In genomic region chr10:19372263-19372662, GRCm38 (mm10) we compare ENCODE assay signal across 34 mouse cellular contexts. TPM values are rescaled to one million over a fixed set of nuclear protein-coding genes. Genes with fewer than 3 reads are reported as not detected.
DNase-seq lines count a peak whose midpoint lies in the region; ATAC-seq lines count a peak whose summit lies in the region.
"Had no signal": no experiment of that assay in that cellular context is flagged by ENCODE, and none has a peak within 500 bp of the region (broad histone marks: within the 10 kb centered on the region; RNA-seq: fewer than 3 reads in every experiment).

No protein-coding gene starts in this region.

- H3K4me3 ChIP-seq in forebrain, embryonic 11.5 days (ENCODE audit: low read depth, low read length): no peak overlapping the region
- no peak overlapping the region for H3K4me3 ChIP-seq in forebrain, embryonic 15.5 days
- H3K4me3 ChIP-seq in midbrain, embryonic 11.5 days (ENCODE audit: low read depth, low read length): no peak overlapping the region
- H3K4me3 ChIP-seq in midbrain, embryonic 10.5 days: no peak overlapping the region
- H3K4me3 ChIP-seq: embryonic facial prominence, embryonic 12.5 days; heart, embryonic 10.5 days; layer of hippocampus, adult 2 months; myocyte had no signal

- H3K4me1 ChIP-seq in forebrain, embryonic 11.5 days (replicated peaks; ENCODE audit: control insufficient read depth, insufficient read depth, low read length): peaks cover 3% of the 10 kb centered on the region; the same call in 1 of the 2 replicates
- peaks cover 25% of the 10 kb centered on the region for H3K4me1 ChIP-seq in forebrain, embryonic 15.5 days
- H3K4me1 ChIP-seq in midbrain, embryonic 11.5 days (ENCODE audit: control insufficient read depth, insufficient read depth, low read length): peaks cover 3% of the 10 kb centered on the region; the same call in 1 of the 2 replicates
- peaks cover 17% of the 10 kb centered on the region for H3K4me1 ChIP-seq in midbrain, embryonic 10.5 days
- H3K4me1 ChIP-seq: embryonic facial prominence, embryonic 12.5 days had no signal

- H3K9ac ChIP-seq in forebrain, embryonic 11.5 days (ENCODE audit: low read length): no peak overlapping the region
- H3K9ac ChIP-seq in forebrain, embryonic 15.5 days (replicated peaks): no peak overlapping the region
- H3K9ac ChIP-seq in midbrain, embryonic 11.5 days (ENCODE audit: low read length): no peak overlapping the region
- H3K9ac ChIP-seq: embryonic facial prominence, embryonic 12.5 days had no signal

- no peaks in the 10 kb centered on the region for H3K9me3 ChIP-seq in forebrain, embryonic 11.5 days (ENCODE audit: control insufficient read depth, low read length)
- no peaks in the 10 kb centered on the region for H3K9me3 ChIP-seq in forebrain, embryonic 15.5 days
- no peaks in the 10 kb centered on the region for H3K9me3 ChIP-seq in midbrain, embryonic 11.5 days (ENCODE audit: control insufficient read depth, low read length)
- no peaks in the 10 kb centered on the region for H3K9me3 ChIP-seq in midbrain, embryonic 10.5 days (replicated peaks)
- H3K9me3 ChIP-seq: embryonic facial prominence, embryonic 12.5 days; heart, embryonic 10.5 days had no signal

- intact Hi-C loops in gastrocnemius, postnatal 14 days (cut with DNase I; ENCODE audit: low total_unique reads): no loop called here

- no peaks in the 10 kb centered on the region for H3K27me3 ChIP-seq in forebrain, embryonic 11.5 days (ENCODE audit: control insufficient read depth, insufficient read depth, low read length)
- 0 out of 2 replicates have a peak, but pooled peaks cover 7% of the 10 kb centered on the region for H3K27me3 ChIP-seq in forebrain, embryonic 15.5 days
- H3K27me3 ChIP-seq in midbrain, embryonic 11.5 days (ENCODE audit: control insufficient read depth, insufficient read depth, low read length): no peaks in the 10 kb centered on the region
- H3K27me3 ChIP-seq in midbrain, embryonic 10.5 days (ENCODE audit: low read depth, poor library complexity, severe bottlenecking): peaks cover 26% of the 10 kb centered on the region
- H3K27me3 ChIP-seq: embryonic facial prominence, embryonic 12.5 days had no signal

- H3K27ac ChIP-seq in forebrain, embryonic 11.5 days (ENCODE audit: low read depth, low read length): no peak overlapping the region
- no peak overlapping the region for H3K27ac ChIP-seq in forebrain, embryonic 15.5 days (replicated peaks)
- no peak overlapping the region for H3K27ac ChIP-seq in midbrain, embryonic 11.5 days (ENCODE audit: low read depth, low read length)
- H3K27ac ChIP-seq in midbrain, embryonic 10.5 days (replicated peaks): no peak overlapping the region
- H3K27ac ChIP-seq: embryonic facial prominence, embryonic 12.5 days; heart, embryonic 10.5 days; layer of hippocampus, adult 2 months; stomach, postnatal 0 days had no signal

- 32% methylated on average over 5 of the region's 5 CpGs for WGBS in forebrain, embryonic 11.5 days
- WGBS in forebrain, embryonic 15.5 days: 11% methylated on average over 5 of the region's 5 CpGs
- WGBS in midbrain, embryonic 11.5 days: 29% methylated on average over 5 of the region's 5 CpGs
- WGBS in midbrain, embryonic 10.5 days: 40% methylated on average over 5 of the region's 5 CpGs

- no peaks in the 10 kb centered on the region for H3K36me3 ChIP-seq in forebrain, embryonic 11.5 days (ENCODE audit: control insufficient read depth, insufficient read depth, low read length)
- H3K36me3 ChIP-seq in forebrain, embryonic 15.5 days: no peaks in the 10 kb centered on the region
- H3K36me3 ChIP-seq in midbrain, embryonic 11.5 days (ENCODE audit: control insufficient read depth, insufficient read depth, low read length): no peaks in the 10 kb centered on the region
- H3K36me3 ChIP-seq in midbrain, embryonic 10.5 days: no peaks in the 10 kb centered on the region
- H3K36me3 ChIP-seq: embryonic facial prominence, embryonic 12.5 days; heart, embryonic 10.5 days had no signal

- ATAC-seq in forebrain, embryonic 11.5 days (replicated peaks; ENCODE audit: low FRiP score): 0 out of 2 replicates have a peak, but pooled peaks have one; percentile 24
- ATAC-seq in forebrain, embryonic 15.5 days (replicated peaks): no peak
- ATAC-seq in midbrain, embryonic 11.5 days (ENCODE audit: low FRiP score): no peak
- ATAC-seq: hindbrain, embryonic 16.5 days; intestine, embryonic 16.5 days; midbrain, embryonic 16.5 days had no signal

- no peak overlapping the region for H3K4me2 ChIP-seq in forebrain, embryonic 11.5 days (ENCODE audit: low read depth, low read length, severe bottlenecking)
- H3K4me2 ChIP-seq in forebrain, embryonic 15.5 days (replicated peaks): no peak overlapping the region
- no peak overlapping the region for H3K4me2 ChIP-seq in midbrain, embryonic 11.5 days
- H3K4me2 ChIP-seq: embryonic facial prominence, embryonic 12.5 days had no signal

- DNase-seq in forebrain, embryonic 11.5 days (ENCODE audit: low spot score): no peak
- DNase-seq in midbrain, embryonic 11.5 days (ENCODE audit: low spot score, missing footprints): peak; percentile 79
- no peak for DNase-seq in midbrain, embryonic 10.5 days (ENCODE audit: low spot score)
- peak; percentile 80 for DNase-seq in ZHBTc4 (ENCODE audit: low read depth, low spot score)
- peak; percentile 54 for DNase-seq in thymus, postnatal 25 days
- no peak for DNase-seq in spleen, postnatal 36 days (ENCODE audit: low spot score in 2 of 2)
- DNase-seq in gastrocnemius, postnatal 14 days: no peak
- DNase-seq: adrenal gland, postnatal 25 days; cerebellum, adult 11 months; cerebellum, adult 9-11 months; kidney, postnatal 25 days; layer of hippocampus, postnatal 36 days; lung, postnatal 4 days had no signal

RNA-seq across cellular contexts. Expression of gene Olig3, which starts 15.9 kb away (rescaled TPM):
- 23.8 and 26.8 TPM in 2 replicates for polyA plus RNA-seq in forebrain, embryonic 11.5 days (2014; fragmentation: Nextera tagmentation; extraction: Ambion mirVana)
- polyA plus RNA-seq in forebrain, embryonic 15.5 days (2015; fragmentation: Nextera tagmentation; extraction: Ambion mirVana): 0.99 and 1.6 TPM in 2 replicates
- polyA plus RNA-seq in midbrain, embryonic 11.5 days (2014; fragmentation: Nextera tagmentation; extraction: Ambion mirVana): 18.7 and 20.7 TPM in 2 replicates
- 14.3 and 23.1 TPM in 2 replicates for polyA plus RNA-seq in midbrain, embryonic 10.5 days (2016; fragmentation: Nextera tagmentation; extraction: Ambion mirVana)
- not detected for total RNA-seq in gastrocnemius, postnatal 14 days (2021)
- total RNA-seq: adrenal gland, postnatal 25 days; gastrocnemius, adult 18-20 months; gastrocnemius, postnatal 4 days; hematopoietic stem cell, adult 5-6 weeks; layer of hippocampus, adult 2 months; layer of hippocampus, postnatal 36 days; left cerebral cortex, postnatal 10 days; liver, adult 2 months; megakaryocyte-erythroid progenitor cell, adult 5-6 weeks had no signal
- polyA plus RNA-seq: cortical plate, adult 2 months; heart, embryonic 10.5 days; heart, embryonic 16.5 days; intestine, embryonic 16.5 days; kidney, embryonic 14.5 days; limb, embryonic 11.5 days; liver, adult 2 months; liver, embryonic 16.5 days; lung, embryonic 16.5 days; myocyte; stomach, postnatal 0 days had no signal

Comparison
In these comparisons a context has a peak if more than half of its experiments do, and no peak if none do; other contexts are left out.
1. DNase-seq: peak in midbrain, embryonic 11.5 days (single experiment), ZHBTc4 (single experiment) and thymus, postnatal 25 days (single experiment); none in forebrain, embryonic 11.5 days (single experiment), midbrain, embryonic 10.5 days (single experiment), spleen, postnatal 36 days (0 of 2) and gastrocnemius, postnatal 14 days (single experiment).